Mouse (Mus musculus): ENCODE measurements around the gene Fam78a.

- TF ChIP-seq CTCF (IDR thresholded peaks at IDR 0.05; ENCODE audit: low read depth): no peak
- no peak for TF ChIP-seq EP300 (IDR thresholded peaks at IDR 0.05; ENCODE audit: low read depth)
Measured at GRCm38 (mm10) chr2:32105117-32105913, 20.7 kb upstream of the Fam78a start.

All from liver, postnatal 0 days (tissue).